Mouse (Mus musculus): ENCODE measurements around the gene Gm5108. TPM values are rescaled to one million over a fixed set of nuclear protein-coding genes. Genes with fewer than 3 reads are reported as not detected.

Gm5108 gene
- polyA plus RNA-seq, 1 experiment from 2014 or later, result not detected

Other genes starting within 250 kb of the Gm5108 start
- gene Atp8a1, start 94.2 kb upstream of the Gm5108 start, polyA plus RNA-seq (2015; fragmentation: Nextera tagmentation; extraction: Ambion mirVana), result 30.1 and 35.8 TPM in 2 replicates
- gene Gm21905, start 4.8 kb downstream of the Gm5108 start, polyA plus RNA-seq (2015; fragmentation: Nextera tagmentation; extraction: Ambion mirVana), result not detected in 2 replicates
- not detected in 2 replicates for gene Grxcr1, start 90.2 kb downstream of the Gm5108 start, polyA plus RNA-seq (2015; fragmentation: Nextera tagmentation; extraction: Ambion mirVana)

All from forebrain, embryonic 15.5 days (tissue).